Mouse (Mus musculus): ENCODE measurements at regions not wholly inside any gene's neighbourhood (a gene's known extent, or its start where the extent isn't known, plus 50 kb on each side); places are given as distances from the start of the nearest gene placed in this dataset.

DNA sequence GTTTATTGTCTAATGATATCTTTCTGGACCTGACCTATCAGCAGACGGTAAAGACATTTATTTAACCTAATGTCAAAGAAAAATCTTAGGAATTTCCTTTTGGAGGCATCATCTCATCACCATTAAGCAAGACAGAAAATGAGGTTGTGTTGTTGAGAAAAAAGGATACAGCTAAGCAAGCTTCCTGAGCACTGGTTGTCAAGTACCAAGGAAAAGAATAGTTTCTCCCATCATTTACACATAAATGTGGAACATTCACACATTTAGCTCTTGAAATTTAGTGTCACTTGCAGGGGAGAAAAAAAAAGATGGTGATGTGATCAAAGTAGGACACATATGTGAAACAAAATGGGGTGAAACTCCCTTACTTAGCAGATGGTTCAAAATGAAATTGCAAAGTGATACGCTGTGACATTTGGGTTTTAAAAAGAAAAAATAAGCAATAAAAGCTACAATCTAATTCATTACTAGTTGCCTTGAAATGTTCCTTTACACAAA is 157.7 kb upstream of the 1700009N14Rik start:
- in situ Hi-C loops (cut with MseI, MboI), result no loop called here

- in situ Hi-C loops (cut with MseI, MboI), result loop anchor here in 1 of 2 experiments (10.0 kb wide), 1 partner anchor 395 kb away; no protein-coding TSS in a partner anchor
These were observed 140.0 kb upstream of the 1700009N14Rik start for GRCm38 (mm10) chr4:39310131-39310530.

- in situ Hi-C loops (cut with MseI, MboI), result no loop called here
These were observed 105.5 kb upstream of the 1700009N14Rik start for GRCm38 (mm10) chr4:39344401-39345138.

GRCm38 (mm10) chr4:39345139-39345412 is 105.0 kb upstream of the 1700009N14Rik start:
- in situ Hi-C loops (cut with MseI, MboI), result no loop called here

GRCm38 (mm10) chr4:39368159-39368558 is 81.9 kb upstream of the 1700009N14Rik start:
- in situ Hi-C loops (cut with MseI, MboI), result no loop called here

DNA sequence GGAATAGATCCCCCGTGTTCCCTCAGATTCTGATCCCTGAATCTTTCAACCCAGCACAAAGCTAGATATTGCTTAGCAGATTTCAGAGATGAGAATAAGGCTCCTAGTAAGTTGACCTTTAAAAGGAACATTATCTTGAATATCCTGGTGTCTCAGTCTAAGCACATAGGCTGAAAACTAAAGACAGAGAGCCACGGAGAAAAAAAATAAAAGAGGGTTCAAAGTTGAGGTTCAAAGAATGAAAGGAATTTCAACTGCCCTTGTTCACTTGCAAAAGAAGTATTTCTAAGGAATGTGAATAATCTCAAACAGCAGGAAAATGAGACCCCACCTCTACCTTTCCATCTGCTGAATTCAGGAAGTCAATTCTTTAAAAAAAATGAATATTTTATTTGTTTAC is 69.3 kb upstream of the 1700009N14Rik start:
- in situ Hi-C loops (cut with MseI, MboI), result no loop called here

DNA sequence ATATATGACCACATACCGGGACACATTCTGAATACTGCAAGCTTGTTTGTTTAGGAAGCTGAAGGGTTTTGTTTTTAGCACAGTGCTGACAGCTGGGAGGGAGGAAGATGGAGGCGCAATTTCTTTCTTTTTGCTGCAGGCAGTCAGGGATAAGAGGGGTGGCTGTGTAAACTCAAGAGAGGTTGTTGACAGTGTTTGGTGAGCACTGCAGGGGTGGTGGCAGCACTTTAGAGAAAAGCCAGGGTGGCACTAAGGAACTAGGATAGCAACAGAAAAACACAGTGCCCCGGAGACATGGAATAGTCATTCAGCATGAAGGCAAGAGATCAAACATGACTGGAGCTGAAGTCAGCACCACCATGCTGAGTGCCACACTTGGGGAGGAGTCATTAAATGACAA is 51.9 kb upstream of the 1700009N14Rik start:
- in situ Hi-C loops (cut with MseI, MboI), result no loop called here

Data from mouse trophoblast stem cell (cell line).